Mouse (Mus musculus) adrenal gland, postnatal 10 days (tissue): ENCODE data around the gene Neurl1a. TPM values are rescaled to one million over a fixed set of nuclear protein-coding genes. Genes with fewer than 3 reads are reported as not detected.

ENCODE experiments used
- DNase-seq: peaks from one replicate; pipeline ENCODE4 v3.0.0; 2021; ENCODE audit warnings: mixed read lengths
- total RNA-seq, 2 experiments: library from RNA; stranded (reverse); gene quantifications; 2 replicates each; pipeline ENCODE4 v1.2.3; 2021

Neurl1a gene
- total RNA-seq, 2 experiments from 2014 or later = 13.6 to 19.4 TPM

DNA sequence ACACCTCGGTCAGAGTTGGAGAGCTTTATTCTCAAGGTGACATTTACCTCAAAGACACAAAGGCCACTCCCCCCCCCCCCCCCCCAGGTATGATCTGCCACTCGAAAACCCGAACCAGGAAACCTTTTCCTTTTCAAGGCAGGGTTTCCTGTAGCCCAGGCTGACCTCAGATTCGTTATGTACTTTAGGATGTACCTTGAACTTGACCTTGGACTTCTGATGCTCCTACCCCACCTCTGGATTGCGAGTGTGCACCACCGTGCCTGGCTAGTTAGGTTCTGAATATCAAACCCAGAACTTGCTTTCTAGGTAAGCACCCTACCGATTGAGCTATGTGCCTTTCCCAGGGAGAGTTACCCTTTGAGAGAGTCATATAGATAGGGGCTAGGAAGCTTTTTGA, 69.7 kb downstream of the Neurl1a start:
- DNase-seq = no peak

- DNase-seq = no peak
Measured at GRCm38 (mm10) chr19:47248906-47249568, 70.4 kb downstream of the Neurl1a start.

GRCm38 (mm10) chr19:47250931-47251330, 72.3 kb downstream of the Neurl1a start:
- no peak for DNase-seq

DNA sequence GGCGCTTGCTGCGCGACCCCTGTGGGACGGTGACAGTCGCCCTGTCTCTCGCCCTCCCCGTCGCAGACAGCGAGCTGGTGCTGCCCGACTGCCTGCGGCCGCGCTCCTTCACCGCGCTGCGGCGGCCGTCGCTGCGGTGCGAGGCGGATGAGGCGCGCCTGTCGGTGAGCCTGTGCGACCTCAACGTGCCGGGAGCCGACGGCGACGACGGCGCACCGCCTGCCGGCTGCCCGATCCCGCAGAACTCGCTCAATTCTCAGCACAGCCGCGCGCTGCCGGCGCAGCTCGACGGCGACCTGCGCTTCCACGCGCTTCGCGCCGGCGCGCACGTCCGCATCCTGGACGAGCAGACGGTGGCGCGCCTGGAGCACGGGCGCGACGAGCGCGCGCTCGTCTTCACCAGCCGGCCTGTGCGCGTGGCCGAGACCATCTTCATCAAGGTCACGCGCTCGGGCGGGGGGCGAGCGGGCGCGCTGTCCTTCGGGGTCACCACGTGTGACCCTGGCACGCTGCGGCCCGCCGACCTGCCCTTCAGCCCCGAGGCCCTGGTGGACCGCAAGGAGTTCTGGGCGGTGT, 74.5 kb downstream of the Neurl1a start:
- DNase-seq = peak; percentile 46

GRCm38 (mm10) chr19:47255036-47255435, 76.4 kb downstream of the Neurl1a start:
- DNase-seq = no peak

DNA sequence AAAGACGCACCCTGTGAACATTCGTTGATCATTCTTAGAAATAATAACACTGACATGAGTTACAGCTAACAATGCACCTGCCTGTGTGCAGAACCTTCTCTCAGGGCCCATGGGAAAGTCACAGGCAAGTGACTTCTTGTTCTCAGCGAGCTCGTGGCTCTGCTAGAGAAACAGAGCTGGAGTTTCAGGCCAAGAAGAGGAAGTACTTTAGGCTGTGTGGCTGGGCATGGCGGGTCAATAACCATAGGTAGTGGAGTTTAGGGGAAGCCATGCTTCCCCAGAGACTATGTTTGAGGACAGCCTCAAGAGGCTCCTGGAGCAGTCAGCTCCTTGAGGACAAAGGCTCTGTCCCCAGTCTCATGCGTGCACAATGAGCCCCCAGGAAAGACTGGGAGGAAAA, 77.3 kb downstream of the Neurl1a start:
- DNase-seq = no peak

DNA sequence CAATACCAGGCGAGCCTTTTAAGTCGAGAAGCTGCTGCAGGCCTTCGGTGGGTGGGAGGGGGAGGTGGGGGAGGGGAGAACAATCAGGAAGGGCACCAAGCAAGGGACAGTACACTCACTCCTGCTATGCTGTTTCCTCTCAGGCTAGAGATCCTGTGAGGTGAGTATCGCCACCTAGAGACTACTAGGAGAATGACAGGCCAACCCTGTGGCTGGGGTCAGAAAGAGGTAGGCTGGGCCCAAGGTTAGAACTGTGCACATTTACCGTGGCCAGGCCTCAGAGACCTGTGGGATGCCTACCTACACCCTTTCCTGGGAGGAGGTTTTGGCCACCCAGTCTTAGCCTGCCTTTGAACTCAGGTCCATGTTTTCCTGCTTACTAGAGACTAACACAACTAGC, 81.0 kb downstream of the Neurl1a start:
- DNase-seq = no peak

DNA sequence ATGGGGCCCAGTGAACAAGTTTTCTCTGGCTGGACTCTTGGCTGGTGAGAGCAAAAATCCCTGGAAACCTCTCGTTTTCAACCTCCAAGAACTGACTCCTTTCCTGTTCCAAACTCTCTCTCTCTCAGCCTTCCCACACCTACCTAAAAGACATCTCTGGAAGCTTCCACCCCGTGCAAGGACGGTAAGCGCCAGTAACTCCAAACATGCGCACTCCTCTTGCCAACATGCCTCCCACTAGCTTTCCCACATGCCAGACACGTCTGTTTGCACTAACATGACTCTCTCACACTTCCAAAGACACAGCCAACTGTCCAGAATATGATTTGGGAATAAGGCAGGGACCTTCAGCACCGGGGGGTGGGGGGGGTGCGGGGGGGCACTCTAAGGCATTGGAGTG, 82.6 kb downstream of the Neurl1a start:
- DNase-seq = no peak

GRCm38 (mm10) chr19:47263621-47264020, 85.0 kb downstream of the Neurl1a start:
- no peak for DNase-seq

DNA sequence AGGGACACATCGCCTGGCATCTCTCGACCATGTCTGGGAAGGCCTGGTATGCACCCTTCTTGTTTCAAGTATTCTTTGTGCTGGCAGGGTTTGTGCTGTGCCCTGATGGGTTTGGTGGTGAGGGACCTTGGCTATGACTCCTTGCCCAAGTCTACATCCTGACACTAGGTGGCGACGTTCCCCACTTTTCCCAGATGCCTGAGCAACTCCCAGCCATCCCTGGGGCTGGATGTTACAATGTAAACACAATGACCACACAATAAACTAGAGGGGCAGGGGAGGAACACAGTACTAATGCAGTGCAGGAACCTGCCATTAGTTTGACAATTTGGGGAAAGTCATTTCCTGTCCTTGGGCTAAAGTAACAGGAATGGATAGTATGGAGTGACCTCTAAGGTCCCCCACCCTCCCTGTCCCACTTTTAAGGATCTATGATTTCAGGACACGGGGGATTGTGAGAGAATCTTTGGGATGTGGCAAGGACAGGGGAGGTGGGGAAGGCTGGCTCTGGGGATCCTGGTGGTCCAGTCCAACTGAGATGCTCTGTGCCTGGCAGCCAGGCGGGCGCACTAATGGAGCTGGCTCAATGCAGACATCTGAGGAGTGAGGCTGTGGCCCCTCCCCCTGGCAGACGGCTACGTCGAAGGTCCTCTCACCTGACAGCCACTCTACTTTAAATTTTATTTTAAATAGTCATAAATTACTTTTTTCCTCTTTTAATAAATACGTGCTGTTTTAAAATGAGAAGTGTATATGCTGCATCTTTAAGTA, 85.9 kb downstream of the Neurl1a start:
- peak; percentile 86 for DNase-seq

DNA sequence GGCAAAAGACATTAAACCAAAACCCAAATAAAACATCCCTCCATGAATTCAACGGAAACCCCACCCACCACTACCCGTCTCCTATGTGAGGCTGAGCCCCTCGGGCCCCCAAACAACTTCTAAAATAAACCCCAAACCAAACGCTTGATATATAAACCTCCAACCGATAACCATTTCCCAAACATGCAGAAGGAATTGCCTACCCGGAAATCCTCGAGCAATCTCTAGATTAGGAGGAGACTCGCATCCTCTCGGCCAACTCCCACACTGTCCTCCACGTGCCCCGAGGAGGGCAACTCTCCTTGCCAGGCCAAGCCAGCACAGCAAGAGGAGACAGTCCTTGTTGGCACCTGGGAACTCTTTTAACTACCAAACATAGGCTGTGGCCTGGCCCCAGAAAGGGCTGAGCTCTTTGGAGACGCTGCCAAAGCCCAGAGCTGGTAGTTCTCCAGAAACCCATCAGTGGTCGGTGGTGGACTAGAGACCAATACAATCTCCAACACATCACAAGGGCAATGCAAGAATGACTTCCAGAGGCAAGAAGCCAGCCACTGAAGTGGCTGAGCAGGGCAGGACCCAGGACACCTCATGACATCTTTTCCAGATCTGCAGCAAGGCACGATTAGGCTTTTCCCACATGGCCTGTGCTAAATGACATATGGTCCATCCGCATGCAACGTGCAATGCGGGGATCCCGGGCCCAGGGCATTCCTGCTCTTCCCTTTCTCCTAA, 87.6 kb downstream of the Neurl1a start:
- no peak for DNase-seq

DNA sequence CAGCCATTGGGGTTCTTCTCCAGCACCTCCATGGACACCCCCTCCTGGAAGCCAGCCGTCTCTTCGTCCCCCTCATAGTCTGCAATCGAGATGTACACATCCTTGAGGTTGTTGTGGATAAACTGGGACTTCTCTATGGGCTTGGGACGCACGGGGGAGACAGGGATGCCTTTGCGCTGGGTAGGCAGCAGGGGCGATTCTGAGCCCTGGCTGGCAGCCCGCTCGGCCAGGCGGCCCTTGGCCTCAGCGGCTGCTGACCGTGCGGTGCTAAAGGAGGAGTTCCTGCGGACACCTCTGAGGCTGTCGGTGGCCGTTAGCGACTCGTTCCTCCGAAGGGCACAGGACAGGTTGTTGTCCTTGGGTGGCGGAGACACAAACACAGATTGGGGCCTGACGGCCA, 88.4 kb downstream of the Neurl1a start:
- no peak for DNase-seq

DNA sequence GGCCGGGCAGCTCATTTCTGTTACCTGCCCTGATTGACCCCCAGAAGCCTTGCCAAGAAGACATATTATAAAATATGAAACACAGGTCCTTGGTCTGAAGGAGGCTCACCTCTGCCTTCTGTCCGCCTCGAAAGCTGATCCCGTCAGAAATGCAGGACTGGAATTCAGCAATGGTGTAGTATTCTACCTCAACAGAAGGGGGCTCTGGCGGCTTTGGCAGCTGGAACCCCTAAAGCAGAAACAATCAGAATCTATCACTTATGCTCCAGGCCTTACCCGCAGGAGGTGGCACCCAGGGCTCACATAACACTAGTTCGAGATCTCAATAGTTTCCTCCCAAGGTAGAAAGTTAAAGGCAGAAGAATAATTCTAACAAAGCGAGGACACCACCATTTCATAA, 91.1 kb downstream of the Neurl1a start:
- DNase-seq = no peak

DNA sequence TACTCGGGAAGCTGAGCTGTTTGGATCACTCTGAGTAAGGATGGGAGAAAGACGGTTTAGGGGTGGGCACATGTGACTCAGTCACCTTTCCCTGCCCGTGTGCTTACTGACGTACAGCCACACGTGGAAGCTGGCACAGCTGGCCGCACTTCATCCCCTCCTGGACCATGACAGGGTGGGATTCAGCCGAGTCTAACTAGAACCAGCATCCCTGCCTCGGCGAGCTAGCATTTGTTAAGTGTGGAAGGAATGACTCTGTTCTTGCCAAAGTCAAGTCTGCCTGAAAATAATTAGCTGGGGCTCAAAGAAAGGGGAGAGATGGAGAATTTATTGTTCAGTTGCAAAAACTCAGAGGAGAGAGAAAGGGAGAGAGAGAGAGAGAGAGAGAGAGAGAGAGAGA, 91.9 kb downstream of the Neurl1a start:
- no peak for DNase-seq

- DNase-seq = no peak
Measured at GRCm38 (mm10) chr19:47276730-47277129, 98.1 kb downstream of the Neurl1a start.

GRCm38 (mm10) chr19:47279372-47279771, 100.8 kb downstream of the Neurl1a start:
- DNase-seq = no peak

GRCm38 (mm10) chr19:47279788-47280532, 101.3 kb downstream of the Neurl1a start:
- peak; percentile 83 for DNase-seq

- DNase-seq = no peak
Measured at GRCm38 (mm10) chr19:47280894-47281293, 102.3 kb downstream of the Neurl1a start.

DNA sequence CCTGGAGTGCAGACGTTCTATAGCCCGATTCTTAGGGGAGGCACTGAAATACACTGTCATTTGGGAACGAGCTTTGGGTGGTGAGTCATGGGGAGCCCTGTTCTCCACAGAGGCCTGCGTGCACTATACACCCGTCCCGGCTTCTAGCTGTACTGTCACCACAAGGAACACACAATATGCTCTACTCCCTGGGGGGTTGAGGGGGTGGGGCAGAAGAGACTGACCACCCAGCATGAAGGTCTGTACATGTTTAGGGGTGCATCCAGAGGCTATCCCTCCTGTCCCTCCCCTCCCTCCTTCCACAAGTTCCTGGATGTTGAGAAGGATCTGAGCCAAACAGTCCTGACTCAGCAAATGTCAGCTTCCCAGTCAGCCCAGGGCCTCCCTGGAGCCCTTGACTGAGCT, 103.4 kb downstream of the Neurl1a start:
- no peak for DNase-seq

GRCm38 (mm10) chr19:47282688-47283215, 104.1 kb downstream of the Neurl1a start:
- no peak for DNase-seq

GRCm38 (mm10) chr19:47285581-47285980, 107.0 kb downstream of the Neurl1a start:
- DNase-seq = no peak
